Mouse (Mus musculus) erythroblast, embryonic 14.5 days (primary cell): Measurements from ENCODE around the gene Tnfaip8l2. TPM values are rescaled to one million over a fixed set of nuclear protein-coding genes. Genes with fewer than 3 reads are reported as not detected.

ENCODE experiments used
- H3K27me3 ChIP-seq: 2 replicates; pipeline ENCODE4 v1.6.1; 2012; ENCODE audit warnings: inconsistent platforms; ENCODE audit not compliant: control insufficient read depth
- H3K36me3 ChIP-seq: 2 replicates; pipeline ENCODE4 v1.6.1; 2012; ENCODE audit warnings: mild to moderate bottlenecking, inconsistent platforms; ENCODE audit not compliant: control insufficient read depth
- H3K4me1 ChIP-seq: 2 replicates; pipeline ENCODE4 v1.6.1; 2012; ENCODE audit warnings: inconsistent platforms; ENCODE audit not compliant: control insufficient read depth
- H3K4me3 ChIP-seq: replicated peaks from 2 replicates; pipeline ENCODE3; 2012; ENCODE audit warnings: moderate library complexity, mild to moderate bottlenecking, inconsistent platforms
- H3K9me3 ChIP-seq: 2 replicates; pipeline ENCODE4 v1.6.1; 2012; ENCODE audit warnings: low read length, inconsistent platforms, mixed read lengths; ENCODE audit not compliant: control insufficient read depth
- GATA1 ChIP-seq: IDR thresholded peaks from 2 replicates; pipeline ENCODE4 v1.6.1; 2012; ENCODE audit warnings: low read length, inconsistent platforms, mixed read lengths
- TAL1 ChIP-seq: IDR thresholded peaks from 3 replicates; pipeline ENCODE4 v1.6.1; 2012; ENCODE audit warnings: low read length, inconsistent platforms, mixed read lengths
- polyA plus RNA-seq: library from polyadenylated mRNA; stranded (reverse); fragments of >175 nt; gene quantifications from 2 replicates; pipeline ENCODE4 v1.2.3, GENCODE M21; 2012

The Tnfaip8l2 gene
- polyA plus RNA-seq: 0.04 and 0.17 TPM in 2 replicates

DNA sequence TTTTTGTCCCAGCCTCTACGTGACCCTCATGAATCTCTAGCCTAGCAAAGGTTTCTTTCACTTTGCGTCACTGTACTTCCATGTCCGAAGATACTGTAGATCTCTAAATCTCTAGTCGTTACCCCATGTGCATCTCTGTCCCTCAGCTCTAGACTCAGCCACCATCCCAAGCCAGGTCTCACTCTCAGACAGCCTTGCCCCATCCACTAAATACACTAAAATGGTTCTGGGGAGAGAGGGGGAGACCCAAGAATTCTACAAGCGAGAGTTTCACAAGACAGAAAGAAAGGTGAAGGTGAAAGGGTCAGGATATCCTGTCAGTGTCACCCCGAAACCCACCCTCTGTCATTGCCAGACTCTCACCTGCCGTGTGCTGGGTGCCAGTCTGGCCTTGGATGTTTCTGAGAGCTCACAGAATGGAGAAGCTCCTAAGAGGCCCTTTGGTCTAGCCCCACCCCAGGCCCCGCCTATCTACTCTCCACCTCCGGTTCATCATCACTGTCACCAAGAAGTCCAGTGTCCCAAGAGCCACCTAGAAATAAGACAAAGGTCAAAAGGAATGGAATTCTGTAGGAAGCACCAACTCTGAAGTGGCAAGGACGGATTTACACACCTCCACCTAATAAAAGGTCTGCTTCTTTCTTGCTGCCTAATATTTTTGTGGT, at the start of gene Tnfaip8l2:
Gene Tnfaip8l2, minus strand, starts transcription at position 409 of the 665 bp plus-strand sequence.
- Histone ChIP-seq H3K9me3 (no peaks in the 10 kb centered on the region), H3K4me1 (peaks cover 21% of the 10 kb centered on the region), H3K36me3 (peaks cover 27% of the 10 kb centered on the region), H3K4me3 (peak within 1 kb of the TSS; percentile 5), H3K27me3 (peaks cover 6% of the 10 kb centered on the region; the same call in 1 of the 2 replicates)
- no peak for TF ChIP-seq GATA1
- TF ChIP-seq TAL1: no peak

DNA sequence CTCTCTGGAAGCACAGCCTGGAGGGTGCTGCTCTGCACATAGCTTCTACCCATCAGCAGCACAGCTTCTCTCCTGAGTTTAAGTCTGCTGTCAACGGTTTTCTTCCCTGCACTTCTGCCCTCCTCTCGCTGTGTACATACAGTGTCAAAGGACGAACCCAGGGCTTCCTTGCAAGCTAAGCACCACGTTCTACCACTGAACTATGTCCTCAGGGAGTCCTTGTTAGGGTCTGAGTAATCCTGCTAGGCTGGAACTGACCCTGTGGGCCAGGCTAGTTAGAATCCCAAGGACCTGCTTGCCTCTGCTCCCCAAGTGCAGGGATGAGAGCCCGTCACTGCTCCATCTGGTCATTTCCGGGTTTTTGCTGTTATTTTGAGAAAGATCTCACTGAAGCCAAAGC, 44.7 kb upstream of the Tnfaip8l2 start:
- TF ChIP-seq GATA1 (no peak), TAL1 (no peak)
- Histone ChIP-seq H3K9me3 (no peaks in the 10 kb centered on the region), H3K36me3 (peaks cover 100% of the 10 kb centered on the region)

DNA sequence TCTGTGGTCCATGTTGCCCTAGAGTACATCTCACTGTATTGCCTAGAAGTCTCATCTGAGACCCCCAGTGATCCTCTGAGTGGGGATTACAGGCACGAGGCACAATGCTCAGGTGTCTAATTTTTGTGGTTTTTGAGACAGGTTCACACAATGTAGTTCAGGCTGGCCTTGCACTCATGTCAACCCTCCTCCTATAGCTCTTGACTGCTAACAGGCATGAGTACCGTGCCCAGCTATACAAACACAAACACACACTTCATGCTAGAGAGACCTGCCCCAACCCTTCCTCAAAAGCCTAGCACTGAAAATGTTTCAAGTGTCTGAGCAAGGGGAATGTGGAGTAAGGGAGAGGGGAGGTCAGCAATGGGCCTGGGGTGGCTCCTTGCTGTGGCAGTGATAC, 43.9 kb upstream of the Tnfaip8l2 start:
- H3K36me3 ChIP-seq: peaks cover 99% of the 10 kb centered on the region
- no peaks in the 10 kb centered on the region for H3K9me3 ChIP-seq
- H3K27me3 ChIP-seq: no peaks in the 10 kb centered on the region
- no peaks in the 10 kb centered on the region for H3K4me1 ChIP-seq
- TF ChIP-seq GATA1 (no peak), TAL1 (no peak)
- no peak overlapping the region for H3K4me3 ChIP-seq

More for the DNA sequence above, 44.7 kb upstream of the Tnfaip8l2 start:
- no peaks in the 10 kb centered on the region for H3K27me3 ChIP-seq
- no peaks in the 10 kb centered on the region for H3K4me1 ChIP-seq
- no peak overlapping the region for H3K4me3 ChIP-seq

DNA sequence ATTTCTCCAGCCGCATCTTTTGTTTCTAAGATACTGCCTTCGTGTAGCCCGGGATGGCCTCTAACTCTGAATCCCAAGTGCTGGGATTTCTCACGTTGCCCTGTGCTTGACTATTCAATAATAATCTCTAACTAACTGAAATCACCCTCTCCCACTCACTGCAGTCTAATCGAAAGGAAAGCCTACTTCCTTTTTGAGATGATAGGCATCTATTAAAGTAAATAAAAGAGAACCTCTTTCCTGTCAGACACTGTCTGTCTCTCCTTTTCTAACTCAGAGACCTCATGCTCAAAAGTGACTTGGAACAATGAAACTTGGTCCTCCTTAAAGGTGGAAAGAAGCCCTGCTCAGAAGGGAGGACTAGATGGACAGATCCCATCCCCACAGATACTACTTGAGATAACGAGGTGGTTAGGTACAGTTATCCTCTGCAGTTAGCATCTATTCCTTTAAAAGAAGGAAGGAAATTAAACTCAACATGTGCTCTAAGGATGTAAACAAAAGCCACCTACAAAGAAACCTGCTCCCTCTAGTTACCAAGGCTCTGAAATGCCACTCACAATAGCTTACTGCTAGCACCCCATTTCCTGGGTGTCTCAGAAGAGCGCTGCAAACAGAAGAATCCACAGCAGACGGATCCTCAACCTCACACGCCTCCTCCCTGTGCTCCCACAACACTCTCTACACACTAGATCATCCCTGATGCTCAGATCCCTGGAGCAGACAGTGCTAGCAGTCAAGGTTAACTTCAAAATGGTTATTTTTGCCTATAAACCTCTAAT, 42.8 kb upstream of the Tnfaip8l2 start:
- Histone ChIP-seq H3K4me1 (no peaks in the 10 kb centered on the region), H3K36me3 (peaks cover 95% of the 10 kb centered on the region), H3K27me3 (no peaks in the 10 kb centered on the region), H3K9me3 (no peaks in the 10 kb centered on the region), H3K4me3 (no peak overlapping the region)
- no peak for TF ChIP-seq GATA1

GRCm38 (mm10) chr3:95181841-95182240, 39.7 kb upstream of the Tnfaip8l2 start:
- no peaks in the 10 kb centered on the region for H3K4me1 ChIP-seq
- peaks cover 7% of the 10 kb centered on the region for H3K27me3 ChIP-seq
- peaks cover 63% of the 10 kb centered on the region for H3K36me3 ChIP-seq
- TF ChIP-seq GATA1 (no peak), TAL1 (no peak)
- H3K9me3 ChIP-seq: no peaks in the 10 kb centered on the region
- H3K4me3 ChIP-seq: no peak overlapping the region

GRCm38 (mm10) chr3:95179890-95180289, 37.7 kb upstream of the Tnfaip8l2 start:
- no peak overlapping the region for H3K4me3 ChIP-seq
- H3K27me3 ChIP-seq: peaks cover 24% of the 10 kb centered on the region
- no peaks in the 10 kb centered on the region for H3K4me1 ChIP-seq
- H3K36me3 ChIP-seq: peaks cover 44% of the 10 kb centered on the region
- no peaks in the 10 kb centered on the region for H3K9me3 ChIP-seq
- TF ChIP-seq GATA1 (no peak), TAL1 (no peak)

DNA sequence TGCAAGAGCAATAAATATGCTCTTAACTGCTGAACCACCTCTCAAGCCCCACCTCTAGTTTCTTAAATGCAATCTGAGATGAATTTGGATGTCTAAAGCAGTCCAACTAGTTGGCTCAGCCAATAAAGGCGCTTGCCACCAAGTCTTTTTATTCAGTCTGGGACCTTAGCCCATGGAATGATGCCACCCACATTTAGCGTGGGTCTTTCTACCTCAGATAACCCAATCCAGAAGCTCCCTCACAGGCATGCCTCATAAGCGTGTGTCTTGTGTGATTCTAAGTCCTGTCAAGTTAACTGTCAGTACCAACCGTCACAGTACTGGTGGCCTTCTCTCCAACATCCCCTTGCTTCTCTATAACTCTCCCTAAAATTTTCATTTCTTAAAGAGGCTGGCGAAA, 36.8 kb upstream of the Tnfaip8l2 start:
- peaks cover 2% of the 10 kb centered on the region for H3K4me1 ChIP-seq
- H3K4me3 ChIP-seq: no peak overlapping the region
- H3K36me3 ChIP-seq: peaks cover 34% of the 10 kb centered on the region
- no peak for TF ChIP-seq TAL1
- no peak for TF ChIP-seq GATA1
- peaks cover 33% of the 10 kb centered on the region for H3K27me3 ChIP-seq
- H3K9me3 ChIP-seq: no peaks in the 10 kb centered on the region

DNA sequence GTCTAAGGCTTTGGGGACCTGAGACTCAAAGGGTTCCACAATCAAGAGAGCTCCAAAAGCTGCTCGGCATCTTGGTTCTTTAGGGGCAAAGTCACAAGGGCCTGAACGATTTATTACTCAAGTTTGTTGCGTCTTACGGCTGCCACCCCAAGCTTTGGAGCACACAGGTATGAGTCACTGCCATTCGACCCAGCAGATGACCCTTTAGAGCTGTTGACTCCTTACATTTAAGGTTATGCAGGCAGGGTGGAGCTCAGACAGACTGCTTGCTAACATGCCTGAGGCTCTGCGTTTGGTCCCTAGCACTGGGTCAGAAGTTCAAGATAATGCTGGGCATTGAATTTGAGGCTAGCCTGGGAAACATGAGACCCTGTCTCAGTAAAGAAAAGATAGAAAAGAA, 35.4 kb upstream of the Tnfaip8l2 start:
- H3K4me3 ChIP-seq: no peak overlapping the region
- H3K36me3 ChIP-seq: peaks cover 21% of the 10 kb centered on the region
- H3K27me3 ChIP-seq: peaks cover 47% of the 10 kb centered on the region
- peaks cover 7% of the 10 kb centered on the region; the same call in 1 of the 2 replicates for H3K9me3 ChIP-seq
- H3K4me1 ChIP-seq: peaks cover 10% of the 10 kb centered on the region
- TF ChIP-seq TAL1 (no peak), GATA1 (no peak)

DNA sequence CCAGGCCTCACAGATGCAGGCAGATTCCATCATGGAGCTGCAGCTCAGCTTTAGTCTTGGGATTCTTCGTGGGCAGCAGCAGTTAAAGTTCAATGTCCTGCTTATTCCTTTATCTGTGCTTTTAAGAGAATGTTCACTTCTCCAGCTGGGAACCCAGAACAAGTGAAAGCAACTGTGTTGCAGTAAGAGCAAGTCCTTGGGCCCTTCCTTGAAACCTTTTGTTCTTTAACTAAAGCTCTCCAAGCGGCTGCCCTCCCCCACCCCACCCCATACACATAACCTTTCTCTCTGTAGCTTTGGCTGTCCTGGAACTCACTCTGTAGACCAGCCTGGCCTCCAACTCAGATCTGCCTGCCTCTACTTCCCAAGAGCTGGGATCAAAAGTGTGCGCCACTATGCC, 34.3 kb upstream of the Tnfaip8l2 start:
- TF ChIP-seq GATA1: no peak
- no peak for TF ChIP-seq TAL1
- Histone ChIP-seq H3K36me3 (peaks cover 11% of the 10 kb centered on the region), H3K9me3 (peaks cover 14% of the 10 kb centered on the region; the same call in 1 of the 2 replicates), H3K4me1 (peaks cover 11% of the 10 kb centered on the region), H3K4me3 (no peak overlapping the region), H3K27me3 (peaks cover 58% of the 10 kb centered on the region)
